Mouse (Mus musculus) CH12.LX (cell line): Measurements from ENCODE around the gene Tspan3. TPM values are rescaled to one million over a fixed set of nuclear protein-coding genes. Genes with fewer than 3 reads are reported as not detected.
A peak's percentile ranks its signal among the peaks of the same experiment; 100 is the strongest.

ENCODE experiments used
- DNase-seq: peaks from one replicate; pipeline ENCODE4 v3.0.0-alpha.2; 2013; ENCODE audit errors: extremely low read depth
- H3K27ac ChIP-seq: 2 replicates; pipeline ENCODE4 v1.5.1; 2012; ENCODE audit warnings: low read depth, mild to moderate bottlenecking, control low read depth, moderate library complexity; ENCODE audit not compliant: insufficient read depth
- H3K27me3 ChIP-seq: replicated peaks from 2 replicates; pipeline ENCODE3; 2012; ENCODE audit warnings: inconsistent platforms
- H3K36me3 ChIP-seq, 2 experiments: replicated peaks in 1 of 2; 2 replicates each; pipeline versions ENCODE3 to v1.6.1; 2012; ENCODE audit warnings: inconsistent platforms in 1 of 2, low read length in 1 of 2, mild to moderate bottlenecking in 1 of 2, mixed read lengths in 1 of 2, moderate library complexity in 1 of 2; ENCODE audit not compliant: control insufficient read depth in 1 of 2, insufficient read depth in 1 of 2
- H3K4me1 ChIP-seq, 2 experiments: 2 replicates each; pipeline ENCODE4 v1.6.1; 2012; ENCODE audit warnings: inconsistent platforms in 1 of 2, moderate library complexity in 1 of 2; ENCODE audit not compliant: insufficient read depth in 2 of 2, control insufficient read depth in 1 of 2
- H3K4me2 ChIP-seq: 2 replicates; pipeline ENCODE4 v1.6.1; 2012; ENCODE audit warnings: low read depth, mild to moderate bottlenecking, control low read depth; ENCODE audit not compliant: poor library complexity, insufficient read depth, severe bottlenecking
- H3K4me3 ChIP-seq, 3 experiments: fragments of 150-350 bp in 1 of 3; sonication (generic) in 1 of 3; replicated peaks in 1 of 3; 2 replicates each; pipeline versions ENCODE3 to v1.5.1; 2011 to 2012; ENCODE audit warnings: low read depth in 2 of 3, low read length in 2 of 3, mild to moderate bottlenecking in 2 of 3, moderate library complexity in 2 of 3, control low read depth in 1 of 3, improper control_type of control experiment in 1 of 3, inconsistent platforms in 1 of 3, mixed read lengths in 1 of 3; ENCODE audit not compliant: poor library complexity in 1 of 3
- H3K79me2 ChIP-seq: replicated peaks from 2 replicates; pipeline ENCODE4 v1.6.1; 2012; ENCODE audit warnings: mild to moderate bottlenecking, moderate library complexity; ENCODE audit not compliant: control insufficient read depth, poor library complexity, insufficient read depth, severe bottlenecking; ENCODE audit errors: extremely low read depth
- H3K9ac ChIP-seq: 2 replicates; pipeline ENCODE4 v1.6.1; 2012; ENCODE audit warnings: low read depth, mild to moderate bottlenecking, control low read depth, moderate library complexity; ENCODE audit not compliant: insufficient read depth
- H3K9me3 ChIP-seq: replicated peaks from 2 replicates; pipeline ENCODE3; 2012; ENCODE audit warnings: low read length, inconsistent platforms, mixed read lengths
- BHLHE40 ChIP-seq: IDR thresholded peaks from 2 replicates; pipeline ENCODE4 v1.6.1; 2011; ENCODE audit warnings: mild to moderate bottlenecking, low read depth, low read length, improper control_type of control experiment
- CHD1 ChIP-seq: IDR thresholded peaks from 2 replicates; pipeline ENCODE4 v1.6.1; 2012; ENCODE audit warnings: low read depth, low read length, improper control_type of control experiment, inconsistent platforms
- CHD2 ChIP-seq: IDR thresholded peaks from 2 replicates; pipeline ENCODE4 v1.6.1; 2011; ENCODE audit warnings: low read length, improper control_type of control experiment
- CTCF ChIP-seq, 2 experiments: IDR thresholded peaks in 1 of 2; conservative IDR thresholded peaks in 1 of 2; 2 replicates each; pipeline ENCODE4 v1.5.1; 2011 to 2012; ENCODE audit warnings: low read depth in 2 of 2, low read length in 2 of 2, improper control_type of control experiment in 1 of 2, inconsistent platforms in 1 of 2, mild to moderate bottlenecking in 1 of 2, moderate library complexity in 1 of 2
- ELF1 ChIP-seq: IDR thresholded peaks from 2 replicates; pipeline ENCODE4 v1.6.1; 2014; ENCODE audit warnings: low read depth, mild to moderate bottlenecking, inconsistent platforms, low read length, improper control_type of control experiment
- EP300 ChIP-seq: IDR thresholded peaks from 2 replicates; pipeline ENCODE4 v1.6.1; 2011; ENCODE audit warnings: low read length, improper control_type of control experiment
- ETS1 ChIP-seq: conservative IDR thresholded peaks from 2 replicates; pipeline ENCODE4 v1.6.1; 2012; ENCODE audit warnings: low read depth, mild to moderate bottlenecking, inconsistent platforms, low read length, improper control_type of control experiment, moderate library complexity
- GABPA ChIP-seq: IDR thresholded peaks from 2 replicates; pipeline ENCODE4 v1.6.1; 2012; ENCODE audit warnings: low read depth, low read length, improper control_type of control experiment, inconsistent platforms; ENCODE audit not compliant: insufficient replicate concordance
- KAT2A ChIP-seq: IDR thresholded peaks from 2 replicates; pipeline ENCODE4 v1.6.1; 2012; ENCODE audit warnings: low read length, improper control_type of control experiment, inconsistent platforms; ENCODE audit not compliant: insufficient replicate concordance
- MAFK ChIP-seq: IDR thresholded peaks from 2 replicates; pipeline ENCODE4 v1.6.1; 2011; ENCODE audit warnings: low read length, improper control_type of control experiment; ENCODE audit not compliant: insufficient replicate concordance
- MAX ChIP-seq: IDR thresholded peaks from 2 replicates; pipeline ENCODE4 v1.6.1; 2011; ENCODE audit warnings: low read length, improper control_type of control experiment
- MAZ ChIP-seq: IDR thresholded peaks from 2 replicates; pipeline ENCODE4 v1.6.1; 2012; ENCODE audit warnings: low read depth, mild to moderate bottlenecking, inconsistent platforms, low read length, improper control_type of control experiment, moderate library complexity
- MEF2A ChIP-seq: IDR thresholded peaks from 2 replicates; pipeline ENCODE4 v1.6.1; 2014; ENCODE audit warnings: low read depth, mild to moderate bottlenecking, inconsistent platforms, low read length, improper control_type of control experiment, borderline replicate concordance
- MYC ChIP-seq: IDR thresholded peaks from 2 replicates; pipeline ENCODE4 v1.6.1; 2011; ENCODE audit warnings: low read depth, mild to moderate bottlenecking, improper control_type of control experiment, low read length
- NRF1 ChIP-seq: IDR thresholded peaks from 2 replicates; pipeline ENCODE4 v1.6.1; 2014; ENCODE audit warnings: low read depth, mild to moderate bottlenecking, inconsistent platforms, low read length, improper control_type of control experiment, moderate library complexity
- PAX5 ChIP-seq: IDR thresholded peaks from 2 replicates; pipeline ENCODE4 v1.6.1; 2012; ENCODE audit warnings: low read length, inconsistent platforms, mixed read lengths
- POLR2AphosphoS2 ChIP-seq: IDR thresholded peaks from 2 replicates; pipeline ENCODE4 v1.6.1; 2011; ENCODE audit warnings: low read depth, low read length, improper control_type of control experiment
- RAD21 ChIP-seq: IDR thresholded peaks from 2 replicates; pipeline ENCODE4 v1.6.1; 2011; ENCODE audit warnings: low read depth, mild to moderate bottlenecking, low read length, improper control_type of control experiment, moderate library complexity
- RCOR1 ChIP-seq: conservative IDR thresholded peaks from 2 replicates; pipeline ENCODE4 v1.6.1; 2012; ENCODE audit warnings: low read depth, mild to moderate bottlenecking, inconsistent platforms, low read length, improper control_type of control experiment
- SIN3A ChIP-seq: IDR thresholded peaks from 2 replicates; pipeline ENCODE4 v1.6.1; 2012; ENCODE audit warnings: low read length, improper control_type of control experiment, inconsistent platforms
- SMC3 ChIP-seq: IDR thresholded peaks from 2 replicates; pipeline ENCODE4 v1.6.1; 2011; ENCODE audit warnings: low read depth, low read length, improper control_type of control experiment
- TBP ChIP-seq: conservative IDR thresholded peaks from 2 replicates; pipeline ENCODE4 v1.6.1; 2011; ENCODE audit warnings: low read depth, low read length, improper control_type of control experiment
- TCF12 ChIP-seq: IDR thresholded peaks from 2 replicates; pipeline ENCODE4 v1.6.1; 2014; ENCODE audit warnings: low read depth, mild to moderate bottlenecking, inconsistent platforms, low read length, improper control_type of control experiment
- UBTF ChIP-seq: IDR thresholded peaks from 2 replicates; pipeline ENCODE4 v1.6.1; 2012; ENCODE audit warnings: low read depth, mild to moderate bottlenecking, inconsistent platforms, low read length, improper control_type of control experiment, moderate library complexity
- USF2 ChIP-seq: conservative IDR thresholded peaks from 2 replicates; pipeline ENCODE4 v1.6.1; 2011; ENCODE audit warnings: low read depth, low read length, improper control_type of control experiment
- ZKSCAN1 ChIP-seq: IDR thresholded peaks from 2 replicates; pipeline ENCODE4 v1.6.1; 2012; ENCODE audit warnings: low read depth, inconsistent platforms, low read length, improper control_type of control experiment, borderline replicate concordance
- ZMIZ1 ChIP-seq: IDR thresholded peaks from 2 replicates; pipeline ENCODE4 v1.6.1; 2012; ENCODE audit warnings: low read depth, mild to moderate bottlenecking, inconsistent platforms, low read length, improper control_type of control experiment
- ZNF384 ChIP-seq: IDR thresholded peaks from 2 replicates; pipeline ENCODE4 v1.6.1; 2012; ENCODE audit warnings: low read depth, low read length, improper control_type of control experiment, inconsistent platforms
- dilution Hi-C: fragments of 300-500 bp; cut with MboI; formaldehyde crosslinking; loops from 2 replicates; pipeline ENCODE4 v1.14.3; 2020; ENCODE audit warnings: low sequenced_read_pairs; ENCODE audit not compliant: extremely low pct_unique_long_range_greater_than_20kb, extremely low pct_ligation_motif_present
- in situ Hi-C: fragments of 300-500 bp; cut with MboI; formaldehyde crosslinking; loops from 3 replicates; pipeline ENCODE4 v1.14.3; 2019; ENCODE audit warnings: low sequenced_read_pairs, low pct_ligation_motif_present, low pct_unique_long_range_greater_than_20kb, mixed read lengths
- polyA plus RNA-seq: library from polyadenylated mRNA; unstranded; fragments of >175 nt; gene quantifications from 2 replicates; pipeline ENCODE4 v1.2.1, GENCODE M21; 2012; ENCODE audit warnings: low read depth; ENCODE audit not compliant: insufficient read length
- total RNA-seq, 2 experiments: library from RNA; depleted of rRNA; stranded (reverse); fragments of 300-350 nt in 1 of 2; fragments of >200 nt in 1 of 2; gene quantifications; 2 replicates each; pipeline ENCODE4 v1.2.3; 2012 to 2014

Tspan3 gene
- total and polyA plus RNA-seq, 3 experiments = 34.5 to 85.9 (median 60.4) TPM

GRCm38 (mm10) chr9:56180118-56180781 lies 15.0 kb upstream of the Tspan3 start (continued):
- TF ChIP-seq MAZ (0 out of 2 replicates have a peak, but pooled peaks have one; percentile 6), PAX5 (no peak), MYC (no peak), KAT2A (0 out of 2 replicates have a peak, but pooled peaks have one; percentile 24), TBP (no peak), ELF1 (no peak), MAX (0 out of 2 replicates have a peak, but pooled peaks have one; percentile 56), NRF1 (no peak), GABPA (no peak), TCF12 (0 out of 2 replicates have a peak, but pooled peaks have one; percentile 0), EP300 (no peak; the same call in 1 of the 2 replicates), SMC3 (no peak)
- TF ChIP-seq, all 38 proteins: peak for 9

- in situ Hi-C loops = no loop called here
Observed at GRCm38 (mm10) chr9:56179416-56180117, 14.3 kb upstream of the Tspan3 start.

More at GRCm38 (mm10) chr9:56179416-56180117, 14.3 kb upstream of the Tspan3 start:
- DNase-seq = peak; percentile 54
- Histone ChIP-seq H3K36me3 (no peaks in the 10 kb centered on the region), H3K79me2 (no peaks in the 10 kb centered on the region), H3K4me2 (peak overlapping the region; percentile 75), H3K9me3 (peaks cover 2% of the 10 kb centered on the region), H3K4me1 (peaks cover 10 to 37% of the 10 kb centered on the region in 2 experiments), H3K4me3 (no peak overlapping the region), H3K9ac (peak overlapping the region; percentile 15; the same call in 1 of the 2 replicates), H3K27ac (no peak overlapping the region), H3K27me3 (no peaks in the 10 kb centered on the region)
- dilution Hi-C loops = no loop called here
- TF ChIP-seq ELF1 (no peak), POLR2AphosphoS2 (no peak), EP300 (no peak), MYC (no peak), ZKSCAN1 (no peak), USF2 (no peak), RCOR1 (no peak), BHLHE40 (no peak), MAZ (0 out of 2 replicates have a peak, but pooled peaks have one; percentile 35), CHD2 (no peak), RAD21 (peak; percentile 28), ETS1 (no peak), KAT2A (no peak), PAX5 (no peak), ZMIZ1 (no peak), SMC3 (peak; percentile 48), UBTF (no peak), MEF2A (no peak), MAFK (no peak), CTCF (conservative IDR thresholded peaks at IDR 0.05 in 1 of 2, IDR thresholded peaks at IDR 0.05 in 1 of 2; ENCODE audit: low read depth in 2 of 2, low read length in 2 of 2) (peak in 1 of 2 experiments; percentile 63; a peak in 2 of 4 replicates), SIN3A (no peak), TCF12 (no peak), GABPA (no peak), TBP (no peak), MAX (no peak), CHD1 (no peak), ZNF384 (no peak)
